ENCODE assay signal across 8 mouse cellular contexts in the genomic region with DNA sequence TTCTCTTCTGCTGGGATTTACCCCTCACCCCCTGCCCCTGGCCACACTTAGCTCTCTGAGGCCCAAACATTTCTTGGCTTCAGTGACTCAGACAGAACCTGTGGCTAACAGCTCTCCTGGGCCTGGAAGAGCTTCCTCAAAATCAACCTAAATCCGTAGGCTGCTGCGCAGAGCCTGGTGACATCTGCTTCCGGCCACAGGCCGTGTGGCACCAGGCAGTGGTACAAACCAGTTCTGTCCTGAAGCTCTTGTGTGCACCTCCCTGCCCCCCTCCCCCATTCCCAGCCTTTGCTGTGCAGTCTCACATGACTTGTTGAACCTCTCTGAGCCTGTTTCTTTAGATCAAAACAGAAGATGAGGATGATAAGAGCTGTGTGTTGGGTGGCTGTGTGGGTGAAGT. TPM values are rescaled to one million over a fixed set of nuclear protein-coding genes. Genes with fewer than 3 reads are reported as not detected.
DNase-seq lines count a peak whose midpoint lies in the region; ATAC-seq lines count a peak whose summit lies in the region.

No protein-coding gene starts in this region.

- DNase-seq in layer of hippocampus, adult 9-11 months, result peak; percentile 85
- no peak for DNase-seq in layer of hippocampus, postnatal 25 days (ENCODE audit: extremely low spot score in 1 of 2, low spot score in 1 of 2)
- DNase-seq in brain, adult 2 months (ENCODE audit: low read depth, low spot score), result peak; percentile 46
- DNase-seq in thymus, postnatal 14 days, result peak; percentile 81
- DNase-seq in ovary, adult 18-20 months (ENCODE audit: low spot score), result no peak
- no peak for DNase-seq in embryo, embryonic 10 days (ENCODE audit: low spot score)
- no peak for DNase-seq in urinary bladder, postnatal 10 days (ENCODE audit: low spot score)

- peak; percentile 70 for ATAC-seq in megakaryocyte, adult 5-6 weeks (ENCODE audit: poor library complexity, severe bottlenecking)

RNA-seq across cellular contexts. Expression of a gene that starts 1.1 kb away (rescaled TPM):
- total RNA-seq in layer of hippocampus, postnatal 25 days (2021), result 10 to 100 TPM; 37.3 to 39.6 TPM
- 1,039 and 1,095 TPM in 2 replicates for total RNA-seq in megakaryocyte, adult 5-6 weeks (2015)
- total RNA-seq in megakaryocyte, adult 5-6 weeks (2017), result 312 and 362 TPM in 2 replicates

RNA-seq across cellular contexts. Expression of a gene that starts 30.2 kb away (rescaled TPM):
- total RNA-seq in layer of hippocampus, postnatal 25 days (2021), result 1 to 10 TPM; 2.0 to 2.1 TPM
- total RNA-seq in megakaryocyte, adult 5-6 weeks (2015), result not detected in 2 replicates
- not detected in 2 replicates for total RNA-seq in megakaryocyte, adult 5-6 weeks (2017)

Comparison
In these comparisons a context has a peak if more than half of its experiments do, and no peak if none do; other contexts are left out.
1. DNase-seq: peak in layer of hippocampus, adult 9-11 months (single experiment), brain, adult 2 months (single experiment) and thymus, postnatal 14 days (single experiment); none in layer of hippocampus, postnatal 25 days (0 of 2), ovary, adult 18-20 months (single experiment), embryo, embryonic 10 days (single experiment) and urinary bladder, postnatal 10 days (single experiment).
2. RNA of a gene that starts 1.1 kb away (total RNA-seq): 312 to 1,095 TPM in megakaryocyte, adult 5-6 weeks; 37.3 to 39.6 TPM in layer of hippocampus, postnatal 25 days; every median in the first group is over 4 times any median in the second.